Mouse (Mus musculus) fibroblast of lung, adult 2 months (primary cell): ENCODE measurements around the gene Slc25a34.

Experiments used
- DNase-seq: peaks from one replicate; pipeline ENCODE4 v3.0.0-alpha.2; 2011; ENCODE audit warnings: low read depth

Slc25a34 gene

DNA sequence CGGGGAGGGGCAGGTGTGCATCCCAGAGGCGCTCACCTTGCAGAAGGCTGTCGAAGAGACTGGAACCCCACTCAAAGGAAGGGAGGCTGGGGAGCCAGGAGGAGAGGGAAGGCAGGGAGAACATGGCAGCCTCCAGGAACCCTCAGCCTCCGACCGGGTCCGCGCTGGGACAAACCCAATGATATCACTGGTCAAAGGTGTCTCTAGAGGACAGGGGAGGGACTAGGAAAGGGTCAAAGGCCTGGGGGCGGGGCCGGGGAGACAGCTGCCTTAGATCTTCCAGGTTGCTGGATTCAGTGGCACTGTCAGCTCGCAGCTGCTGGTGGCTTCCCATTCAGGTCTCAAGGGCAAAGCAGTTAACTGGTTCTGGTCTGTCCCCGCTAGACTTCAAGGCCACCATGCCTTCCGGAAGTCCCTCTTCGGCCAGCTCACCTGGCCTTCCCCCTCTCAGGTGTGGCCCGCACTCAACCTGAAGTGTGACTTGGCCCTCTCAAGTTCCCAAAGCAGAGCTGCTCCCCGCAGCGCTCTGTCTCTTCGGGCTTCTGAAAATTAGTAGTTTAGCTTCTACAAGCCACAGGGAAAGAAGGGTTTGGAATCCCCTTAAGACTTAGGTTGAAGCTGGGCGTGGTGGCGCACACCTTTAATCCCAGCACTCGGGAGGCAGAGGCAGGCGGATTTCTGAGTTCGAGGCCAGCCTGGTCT, 5.6 kb downstream of the Slc25a34 start:
- DNase-seq, result no peak

DNA sequence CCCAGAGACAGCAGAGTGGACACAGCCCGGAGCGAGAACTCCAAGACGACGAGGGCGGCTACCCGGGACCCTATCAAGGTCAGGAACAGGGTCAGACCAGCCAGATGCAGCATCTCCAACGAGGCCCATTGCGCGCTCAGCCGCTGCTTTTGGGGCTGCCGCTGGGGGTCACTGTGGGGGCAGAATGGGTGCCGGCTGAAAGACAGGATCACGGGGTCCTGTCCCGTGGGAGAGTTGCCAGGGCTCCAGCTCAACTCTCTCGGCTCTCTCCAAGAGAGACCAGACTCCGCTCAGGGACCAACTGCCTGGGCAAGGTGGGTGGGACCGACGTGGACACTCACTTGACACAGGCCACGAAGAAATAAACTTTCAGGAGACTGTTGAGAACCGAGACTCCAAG, 6.3 kb downstream of the Slc25a34 start:
- no peak for DNase-seq

DNA sequence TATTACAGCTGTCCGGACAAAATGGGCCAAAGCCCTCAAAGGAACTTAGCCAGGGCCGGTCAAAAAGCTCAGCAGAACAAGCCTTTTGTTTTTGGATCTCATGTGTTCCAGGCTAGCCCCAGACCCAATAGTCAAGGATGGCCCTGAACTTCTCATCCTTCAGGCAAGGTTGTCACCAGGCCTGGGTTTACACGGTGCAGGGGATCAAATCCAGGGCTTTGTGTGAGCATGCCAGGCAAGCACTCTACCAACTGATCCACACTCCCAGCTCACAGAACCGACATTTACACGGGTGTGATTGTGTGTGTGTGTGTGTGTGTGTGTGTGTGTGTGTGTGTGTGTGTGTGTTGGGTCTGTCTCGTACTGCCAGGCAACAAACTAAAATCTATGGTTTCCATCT, 6.8 kb downstream of the Slc25a34 start:
- DNase-seq, result no peak

DNA sequence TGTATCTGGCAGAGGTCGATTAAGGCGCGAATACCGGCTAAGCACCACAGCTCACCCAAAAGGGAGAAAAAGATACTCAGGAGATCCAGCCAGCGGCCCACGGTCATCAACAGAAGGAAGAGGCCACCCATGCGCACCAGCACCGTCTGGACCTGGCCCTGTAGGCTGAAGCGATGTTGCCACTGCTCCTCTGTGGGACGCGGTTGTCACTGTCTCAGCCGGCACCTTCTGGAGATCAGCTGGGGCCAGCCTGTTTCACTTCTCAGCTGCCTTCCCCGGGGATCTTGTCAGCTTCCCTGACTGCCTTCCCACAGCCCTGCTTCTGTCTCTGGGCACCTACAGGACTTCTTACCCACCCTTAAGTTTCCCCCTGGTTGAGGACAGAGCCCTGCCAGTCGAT, 8.7 kb downstream of the Slc25a34 start:
- no peak for DNase-seq

DNA sequence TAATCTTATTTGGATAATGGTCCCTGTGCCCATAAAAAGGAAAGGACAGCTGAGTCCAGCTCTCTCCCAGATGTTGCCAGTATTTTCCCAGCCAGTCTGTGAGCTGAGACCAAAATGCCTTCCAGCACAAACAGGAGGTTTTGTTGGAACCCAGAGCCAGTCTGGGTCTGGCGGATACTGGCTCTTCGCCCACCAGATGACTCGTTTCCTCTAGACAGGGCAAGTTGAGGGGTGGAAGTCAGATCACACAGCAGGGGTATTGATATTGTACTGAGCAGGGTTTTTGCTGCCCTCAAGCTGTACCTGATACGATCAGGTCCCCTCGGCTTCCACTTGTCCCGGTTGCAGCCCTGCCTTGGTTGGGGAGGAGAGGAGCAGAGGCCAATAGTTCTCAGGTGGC, 14.1 kb downstream of the Slc25a34 start:
- peak; percentile 80 for DNase-seq

DNA sequence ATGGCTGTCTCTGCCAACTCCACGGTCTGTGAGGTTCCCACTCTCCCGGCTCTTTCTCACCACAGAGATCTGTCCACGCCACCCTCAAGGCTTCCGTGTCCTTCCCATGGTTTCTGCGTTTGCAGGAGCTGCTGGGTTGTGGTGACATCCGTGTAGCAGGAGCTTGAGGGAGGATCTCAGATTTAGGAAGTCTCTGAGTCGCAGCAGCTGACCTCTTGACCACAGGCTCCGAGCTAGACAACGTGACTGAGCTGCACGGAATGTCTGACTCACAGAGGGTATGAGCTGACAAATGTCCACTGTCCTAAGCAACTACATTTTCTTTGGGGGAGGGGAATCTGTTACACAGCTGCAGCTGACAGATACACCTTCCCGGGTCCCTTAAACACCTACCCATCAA, 17.8 kb downstream of the Slc25a34 start, which contains the start of gene Fblim1:
Fblim1 (minus strand) TSS at position 236 of the 400 bp plus-strand sequence.
- DNase-seq, result no peak

DNA sequence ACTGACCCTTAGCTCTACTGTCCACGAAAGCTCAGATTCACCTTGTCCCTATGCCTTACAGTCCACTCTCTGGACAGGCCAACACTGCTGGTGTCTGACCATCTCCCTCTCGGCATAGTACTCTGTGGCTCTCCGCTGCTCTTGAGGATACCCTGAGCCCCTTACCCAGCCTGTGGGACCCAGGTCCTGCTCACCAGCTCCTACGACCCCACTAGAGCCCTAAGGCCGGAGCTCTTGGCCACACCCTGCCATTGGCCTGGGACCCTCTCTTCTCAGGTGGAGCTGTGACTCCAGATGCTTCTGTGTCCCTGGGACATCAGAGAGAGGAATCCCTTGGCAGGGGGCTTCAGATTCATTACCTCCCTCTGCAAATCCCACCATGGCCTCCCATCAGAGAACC, 18.2 kb downstream of the Slc25a34 start:
- no peak for DNase-seq

DNA sequence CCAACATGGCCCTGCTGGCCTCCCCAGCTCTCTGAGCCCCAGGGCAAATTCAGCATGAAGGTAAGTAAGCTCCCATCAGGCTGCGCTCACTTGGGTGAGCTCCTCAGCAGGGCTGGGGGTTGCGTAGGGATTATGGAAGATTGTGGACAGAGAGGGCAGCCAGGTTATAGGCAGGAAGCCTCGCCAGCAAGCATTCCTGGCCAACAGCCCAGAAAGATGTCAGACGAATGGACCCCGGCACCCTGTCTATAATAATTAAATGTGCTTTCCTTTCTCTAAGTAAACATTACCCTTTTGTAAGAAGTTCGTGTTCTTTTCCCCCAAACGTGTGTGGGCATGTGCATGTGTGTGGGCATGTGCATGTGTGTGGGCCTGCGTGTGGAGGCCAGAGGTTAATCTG, 19.1 kb downstream of the Slc25a34 start:
- DNase-seq, result no peak

DNA sequence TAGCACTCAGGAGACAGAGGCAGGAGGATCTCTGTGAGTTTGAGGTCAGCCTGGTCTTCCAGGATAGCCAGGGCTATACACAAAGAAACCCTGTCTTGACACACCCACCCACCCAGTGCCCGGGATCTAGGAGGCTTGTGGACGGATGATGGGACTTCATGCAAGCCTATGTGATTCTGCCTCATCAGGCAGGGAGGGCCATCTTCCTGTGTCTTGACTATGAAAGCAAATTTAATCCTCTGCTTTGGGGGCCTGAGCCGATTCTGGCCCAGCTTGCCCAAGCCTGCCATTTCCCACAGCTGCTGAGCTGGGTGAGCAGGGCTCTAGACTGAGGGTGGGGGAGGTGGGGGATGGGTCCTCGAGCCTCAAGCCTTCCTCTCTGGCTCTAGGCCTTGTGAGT, 19.7 kb downstream of the Slc25a34 start:
- no peak for DNase-seq

DNA sequence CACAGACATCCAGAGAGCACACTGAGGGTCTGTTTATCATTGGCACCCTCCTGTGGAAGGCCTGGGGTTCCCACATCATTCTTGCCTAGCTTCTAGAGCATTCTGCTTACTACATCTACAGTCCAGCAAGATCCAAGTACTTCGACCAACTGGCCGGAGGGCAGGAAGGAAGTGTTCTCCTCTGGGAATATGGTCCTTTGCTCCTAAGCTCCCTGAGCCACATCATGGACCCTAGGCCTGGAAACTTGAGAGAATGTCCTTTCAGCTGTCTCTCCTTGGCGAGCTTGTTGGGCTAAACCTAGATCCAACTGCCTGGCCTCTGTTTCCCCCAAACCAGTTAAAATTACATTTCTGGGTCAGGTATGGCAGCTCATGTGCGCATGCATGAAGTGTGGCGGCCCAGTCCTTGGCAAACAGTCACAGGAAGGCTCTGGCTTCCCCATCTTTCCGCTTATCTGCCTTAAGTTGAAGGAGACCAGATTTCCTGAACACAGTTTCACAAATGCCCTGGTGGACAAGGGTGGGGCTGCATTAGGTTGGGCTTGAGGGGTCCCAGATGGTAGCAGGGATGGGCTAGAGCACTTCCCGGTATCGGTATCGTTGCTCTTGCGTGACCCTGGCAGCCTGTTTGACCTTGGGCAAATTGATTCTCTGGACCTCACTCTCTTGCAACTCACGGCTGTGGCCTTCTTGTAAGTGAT, 20.9 kb downstream of the Slc25a34 start:
- no peak for DNase-seq

DNA sequence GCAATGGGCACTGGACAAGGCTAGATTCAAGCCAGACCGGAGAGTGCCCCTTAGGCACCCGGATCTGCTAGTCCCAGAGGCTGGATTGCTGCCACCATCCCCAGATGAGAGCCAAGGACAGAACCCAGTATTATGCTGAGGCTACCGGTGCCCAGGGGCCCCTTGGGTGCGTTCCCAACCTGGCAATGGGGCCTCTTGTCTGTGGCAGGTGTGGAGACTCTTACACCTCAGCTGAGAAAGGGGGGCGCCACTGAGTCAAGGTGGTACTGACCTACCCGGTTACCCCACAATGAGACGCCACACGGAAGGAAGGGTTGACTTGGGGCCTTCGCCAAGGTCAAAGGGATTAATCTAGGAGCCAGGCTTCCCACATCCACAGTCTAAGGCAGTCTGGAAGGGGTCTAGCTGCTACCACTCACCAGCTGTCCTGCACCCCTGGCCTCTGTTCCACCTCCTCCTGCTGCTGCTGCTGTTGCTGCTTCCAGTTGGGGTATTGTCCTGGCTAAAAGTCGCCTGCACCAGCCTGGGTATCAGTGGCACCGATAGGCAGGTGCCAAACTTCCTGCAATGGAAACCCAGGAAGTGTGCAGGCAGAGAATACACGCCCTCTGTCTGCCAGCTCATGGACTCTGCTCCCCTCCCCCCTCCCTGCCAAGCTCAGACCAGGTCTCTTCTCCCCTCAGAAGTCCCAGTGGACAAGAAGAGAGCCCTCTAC, 22.3 kb downstream of the Slc25a34 start:
- DNase-seq, result no peak

DNA sequence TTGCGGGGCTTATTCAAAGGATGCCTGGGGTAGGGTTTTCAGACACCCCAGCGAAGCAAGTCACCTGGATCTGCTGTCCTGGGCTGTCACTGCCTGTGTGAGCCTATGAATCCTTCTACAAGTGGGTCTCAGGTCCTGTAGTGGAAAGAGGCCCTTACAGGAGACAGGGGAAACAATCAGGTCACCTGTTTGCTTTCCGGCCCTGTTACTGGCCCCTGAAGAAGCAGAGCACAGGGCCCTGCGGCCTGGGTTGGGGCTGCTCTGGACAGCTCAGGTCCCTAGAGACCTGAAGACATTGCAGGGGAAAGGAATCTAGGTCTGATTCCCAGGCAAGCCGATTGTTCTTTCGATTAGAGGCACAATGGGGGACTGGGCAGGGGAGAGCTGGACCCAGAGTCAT, 23.3 kb downstream of the Slc25a34 start:
- no peak for DNase-seq

DNA sequence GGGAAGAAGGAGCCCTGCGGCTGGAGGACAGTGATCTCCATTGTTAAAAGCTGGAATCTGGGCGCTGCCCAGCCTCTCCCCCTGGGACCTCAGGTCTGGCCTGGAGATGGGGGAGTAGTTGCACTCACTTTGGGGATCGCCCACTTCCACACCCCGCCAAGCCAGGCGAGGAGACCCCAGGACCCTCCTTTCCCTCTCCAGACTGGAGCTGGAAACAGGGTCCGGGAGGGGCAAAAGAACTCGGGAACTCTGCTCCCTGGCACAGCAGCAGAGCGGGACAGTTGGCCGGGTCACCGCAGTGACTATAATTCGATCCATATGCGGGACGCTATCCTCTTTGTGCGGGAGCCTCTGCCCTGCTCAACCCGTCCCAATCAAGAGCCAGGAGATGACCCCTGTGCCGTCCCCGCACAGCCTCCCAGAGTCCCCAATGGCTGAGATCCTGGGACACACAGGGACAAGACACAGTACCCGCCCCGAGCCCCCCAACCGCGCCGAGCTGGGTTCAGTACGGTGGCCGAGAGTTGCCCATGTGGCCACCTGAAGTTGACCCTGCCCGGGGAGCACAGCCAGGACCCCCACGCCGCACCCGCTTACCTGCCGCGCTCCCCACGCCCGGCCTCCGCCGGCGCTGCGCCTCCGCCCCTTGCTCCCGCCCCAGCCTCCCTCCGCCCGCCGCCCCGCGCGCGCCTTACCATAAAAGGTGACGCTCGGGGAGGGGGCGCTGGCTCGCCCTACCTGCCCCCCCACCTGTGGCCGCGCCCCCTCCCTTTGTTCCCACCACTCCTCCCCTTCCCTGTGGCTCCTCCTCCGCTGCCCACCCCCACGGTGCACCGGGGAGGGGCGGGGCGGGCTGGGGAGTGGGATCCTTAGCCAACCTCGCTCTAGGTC, 24.1 kb downstream of the Slc25a34 start:
- no peak for DNase-seq

DNA sequence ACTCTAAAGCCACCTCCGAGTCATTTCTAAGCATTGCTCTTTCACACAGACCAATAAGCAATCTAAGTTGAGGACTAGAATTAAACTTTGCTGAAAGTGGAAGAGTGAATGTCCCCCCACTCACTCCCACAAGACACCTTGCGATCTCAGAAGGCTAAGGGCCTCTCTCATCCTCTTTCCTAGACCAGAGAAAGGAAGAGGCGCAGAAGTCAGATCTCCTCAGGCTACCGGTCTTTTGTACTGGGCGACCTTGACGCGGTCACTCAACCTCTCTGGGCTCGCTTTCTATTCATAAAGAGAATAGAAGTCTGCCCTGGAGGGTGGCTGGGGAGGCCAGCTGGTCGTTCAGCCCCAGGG, 24.7 kb downstream of the Slc25a34 start:
- no peak for DNase-seq

DNA sequence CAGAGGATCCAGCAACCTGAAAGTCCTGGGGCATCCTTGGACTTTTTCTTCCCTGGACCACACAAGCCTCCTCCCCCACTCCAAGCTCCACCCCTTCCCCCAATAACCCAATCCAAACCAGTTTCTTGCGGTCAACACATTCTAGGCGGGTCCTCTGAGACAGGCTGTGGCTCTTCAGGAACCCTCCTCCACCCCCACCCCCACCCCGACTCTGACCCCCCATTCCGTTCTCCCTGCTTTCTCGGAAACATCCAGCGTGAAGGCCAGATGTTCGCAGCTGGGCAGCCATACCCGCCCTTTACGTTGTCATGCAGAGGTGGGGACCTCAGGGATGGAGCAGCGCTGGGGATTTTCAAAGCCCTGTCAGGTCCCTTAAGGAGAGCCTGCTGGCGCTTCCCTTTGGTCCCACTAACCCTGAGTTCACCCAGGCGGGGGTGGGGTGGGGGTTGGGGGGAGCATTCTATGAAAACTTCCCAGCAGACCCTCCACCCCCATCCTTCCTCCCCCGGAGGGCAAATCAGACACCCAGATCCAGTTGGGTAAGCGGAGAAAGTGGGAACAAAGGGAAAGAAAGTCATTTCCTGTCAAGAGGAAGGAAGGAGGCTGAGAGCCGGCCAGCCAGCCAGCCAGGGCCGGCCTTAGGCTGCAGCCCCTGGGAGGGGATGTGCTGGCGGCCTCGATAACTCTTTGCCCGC, 25.3 kb downstream of the Slc25a34 start:
- no peak for DNase-seq

DNA sequence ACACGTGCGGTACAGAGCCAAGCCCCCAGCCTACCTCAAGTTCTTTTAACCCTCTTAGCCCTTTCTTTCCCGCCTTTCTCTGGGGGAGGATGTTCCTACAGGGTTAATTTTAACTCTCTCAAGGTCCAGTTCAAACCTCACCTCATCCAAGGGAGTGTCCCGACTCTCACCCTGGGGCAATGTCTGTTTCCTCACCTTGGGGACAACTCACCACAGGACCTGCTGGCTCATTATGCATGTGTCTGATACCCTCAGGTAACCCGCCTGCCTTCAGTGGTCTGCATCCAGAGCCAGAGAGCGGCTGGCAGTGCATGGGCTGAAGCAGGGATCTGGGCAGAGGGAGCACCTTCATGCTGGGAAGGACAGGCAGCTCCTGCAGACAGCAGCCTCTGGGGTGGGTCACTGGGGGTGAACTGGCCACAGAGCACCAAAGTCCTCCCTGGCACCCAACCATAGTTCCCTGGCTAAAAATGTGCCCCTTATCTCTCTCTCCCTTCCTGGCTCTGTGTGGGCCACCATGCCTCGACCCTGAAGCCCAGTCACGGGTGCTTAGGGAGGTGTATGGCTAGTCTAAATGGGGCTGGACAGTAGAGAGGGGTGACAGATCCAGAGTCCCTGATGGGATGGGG, 26.8 kb downstream of the Slc25a34 start:
- no peak for DNase-seq

DNA sequence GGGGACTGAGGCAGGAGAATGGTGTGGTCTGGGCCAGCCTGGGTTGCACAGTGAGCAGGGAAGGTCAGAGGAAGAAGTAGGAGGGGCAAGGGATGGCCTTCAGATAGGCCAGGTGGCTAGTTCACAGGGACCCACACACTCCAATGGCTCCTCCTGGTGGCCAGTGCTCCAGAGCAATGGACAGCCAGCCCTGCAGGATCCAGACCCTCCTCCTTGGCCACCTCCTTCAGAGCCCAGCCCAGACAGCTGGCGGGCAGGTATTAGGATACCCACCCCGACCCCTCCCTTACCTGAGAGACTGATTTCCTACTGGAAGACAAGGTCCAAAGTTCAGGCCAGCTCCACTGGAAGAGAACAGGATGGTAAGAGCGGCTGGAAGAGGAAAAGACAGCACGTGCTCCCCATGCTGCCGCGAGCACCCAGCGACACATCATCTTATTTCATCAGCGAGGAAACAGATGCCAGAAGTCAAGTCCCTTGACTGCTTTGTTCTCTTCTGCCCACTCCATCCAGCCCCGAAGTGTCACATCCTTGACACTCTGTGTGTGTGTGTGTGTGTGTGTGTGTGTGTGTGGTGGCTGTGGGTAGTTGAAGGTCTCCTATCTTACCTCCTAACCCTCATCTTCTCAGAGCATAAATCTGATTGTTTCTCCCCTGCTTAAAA, 27.9 kb downstream of the Slc25a34 start:
- no peak for DNase-seq

DNA sequence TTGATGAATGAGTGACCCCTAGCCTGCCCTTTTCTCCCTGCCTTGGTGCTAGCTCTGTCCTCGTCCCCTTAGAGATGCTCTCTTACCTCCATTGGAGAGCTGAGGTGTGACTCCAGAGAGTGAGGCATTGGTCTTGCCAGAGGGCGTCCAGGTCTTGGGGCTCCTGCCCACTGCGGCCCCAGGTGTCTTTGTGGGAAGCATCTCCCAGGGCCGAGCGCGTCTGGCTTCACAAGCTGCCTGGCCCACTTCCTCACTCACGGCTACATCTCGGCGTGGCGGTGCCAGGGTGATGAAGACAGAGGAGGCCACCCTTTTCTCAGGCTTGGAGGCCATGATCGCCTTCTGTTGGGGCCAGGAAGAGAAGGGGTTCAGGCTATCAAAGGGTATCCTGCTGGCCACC, 28.5 kb downstream of the Slc25a34 start:
- no peak for DNase-seq

DNA sequence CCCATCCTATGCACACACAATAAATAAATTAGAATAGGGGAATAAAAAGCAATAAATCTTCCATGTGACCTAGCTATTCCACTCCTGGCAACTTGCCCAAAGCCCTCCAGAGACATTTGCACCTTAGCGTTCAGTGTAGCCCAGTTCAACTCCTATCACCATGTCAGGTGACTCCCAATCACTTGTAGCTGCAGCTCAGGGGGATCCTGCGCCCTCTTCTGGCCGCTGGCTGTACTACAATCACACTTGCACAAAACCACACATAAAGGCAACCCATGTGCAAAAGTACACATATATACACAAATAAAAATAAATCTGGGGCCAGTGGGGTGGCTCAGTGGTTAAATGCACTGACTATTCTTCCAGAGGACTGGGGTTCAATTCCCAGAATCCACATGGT, 32.1 kb downstream of the Slc25a34 start:
- DNase-seq, result no peak

DNA sequence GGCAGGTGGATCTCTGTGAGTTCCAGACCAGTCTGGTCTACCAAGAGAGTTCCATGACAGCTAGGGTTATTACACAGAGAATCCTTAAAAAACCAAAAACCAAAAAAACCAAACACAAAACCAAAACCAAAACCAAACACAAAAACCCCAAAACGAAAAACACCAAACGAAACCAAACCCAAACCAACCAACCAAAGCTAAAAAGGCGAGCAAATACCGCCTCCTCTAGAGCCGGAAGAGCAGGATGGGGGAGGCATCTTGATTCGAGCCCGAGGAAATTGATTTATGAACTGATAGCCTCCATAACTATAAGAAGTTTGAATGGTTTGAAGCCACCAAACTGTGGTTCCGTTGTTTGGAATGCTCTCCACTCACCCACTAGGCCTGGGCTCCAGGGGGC, 39.7 kb downstream of the Slc25a34 start:
- no peak for DNase-seq

DNA sequence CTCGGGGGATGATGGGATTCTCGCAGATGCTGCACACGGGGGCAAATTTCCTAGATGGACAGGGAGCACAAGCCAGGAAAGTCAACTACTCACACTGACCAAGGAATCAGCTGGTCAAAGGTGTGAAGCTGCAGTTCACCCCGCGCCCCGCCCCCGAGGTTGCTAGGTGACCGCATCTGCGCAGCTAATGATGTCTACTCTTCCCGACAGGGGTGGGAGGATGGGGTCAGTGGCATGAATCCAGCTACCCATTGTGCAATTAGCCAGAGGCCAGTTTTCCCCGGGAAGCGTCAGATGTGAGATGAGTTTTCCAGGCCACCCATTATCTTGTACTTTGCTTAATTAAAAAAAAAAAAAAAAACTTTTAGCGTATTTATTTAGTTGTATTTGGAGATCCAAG, 42.6 kb downstream of the Slc25a34 start:
- DNase-seq, result no peak
